Mouse (Mus musculus): ENCODE data around the gene Lsamp.
"Not testable (repeated sequence)": the region's sequence is repeated elsewhere in the genome, so short reads cannot be mapped to it uniquely, and the experiment has no call there.

Lsamp gene

GRCm38 (mm10) chr16:41974866-41975719 lies 1990.9 kb downstream of the Lsamp start:
- no peak for ATAC-seq (ENCODE audit: insufficient number of reproducible peaks, low FRiP score, low TSS enrichment)

GRCm38 (mm10) chr16:41976897-41977296 lies 1992.7 kb downstream of the Lsamp start:
- ATAC-seq (ENCODE audit: insufficient number of reproducible peaks, low FRiP score, low TSS enrichment), result no peak

GRCm38 (mm10) chr16:41996956-41997355 lies 2012.8 kb downstream of the Lsamp start:
- no peak for ATAC-seq (ENCODE audit: insufficient number of reproducible peaks, low FRiP score, low TSS enrichment)

DNA sequence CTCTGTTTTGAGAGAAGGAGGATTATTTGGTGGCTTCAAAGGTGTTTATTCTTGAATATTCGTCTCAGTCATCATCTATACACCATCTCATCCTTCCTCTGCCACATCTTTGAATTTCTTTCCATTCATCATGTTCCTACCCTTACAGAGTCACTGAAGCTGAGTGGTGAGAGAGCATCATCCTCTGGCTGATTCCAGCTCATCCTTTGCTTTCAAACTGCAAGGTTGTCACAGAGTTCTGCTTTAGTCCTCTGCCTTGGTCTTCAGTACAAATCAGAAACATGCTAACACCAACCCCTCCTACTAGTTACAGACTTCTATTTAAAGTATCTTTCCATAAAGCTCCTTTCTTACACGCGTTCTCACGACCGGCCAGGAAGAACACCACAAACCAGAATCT lies 2018.8 kb downstream of the Lsamp start:
- no peak for ATAC-seq (ENCODE audit: insufficient number of reproducible peaks, low FRiP score, low TSS enrichment)

- not testable (repeated sequence) for ATAC-seq (ENCODE audit: insufficient number of reproducible peaks, low FRiP score, low TSS enrichment)
Observed at GRCm38 (mm10) chr16:42003506-42003905, 2019.3 kb downstream of the Lsamp start.

GRCm38 (mm10) chr16:42004166-42004565 lies 2020.0 kb downstream of the Lsamp start:
- no peak for ATAC-seq (ENCODE audit: insufficient number of reproducible peaks, low FRiP score, low TSS enrichment)

DNA sequence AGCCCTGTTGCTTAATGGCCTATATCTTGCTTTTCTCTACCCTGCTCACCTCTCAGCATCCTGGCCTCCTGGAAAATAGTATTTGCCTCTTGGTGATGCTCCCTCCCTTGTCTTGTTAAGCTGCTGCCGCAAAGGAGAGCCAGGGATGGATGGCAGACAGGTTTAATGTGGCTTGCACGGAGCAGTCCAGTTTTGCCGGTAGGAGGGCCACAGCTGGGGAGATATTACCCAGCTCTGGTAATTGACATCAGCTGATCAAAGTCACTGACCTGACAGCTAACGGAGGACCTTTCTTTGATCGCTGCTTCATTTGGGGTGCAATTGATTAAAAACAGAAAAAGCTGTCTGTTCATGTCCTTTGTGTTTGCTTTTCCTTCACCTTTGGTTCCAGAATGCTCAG lies 2030.8 kb downstream of the Lsamp start:
- no peak for ATAC-seq (ENCODE audit: insufficient number of reproducible peaks, low FRiP score, low TSS enrichment)

GRCm38 (mm10) chr16:42015443-42015842 lies 2031.3 kb downstream of the Lsamp start:
- ATAC-seq (ENCODE audit: insufficient number of reproducible peaks, low FRiP score, low TSS enrichment), result no peak

DNA sequence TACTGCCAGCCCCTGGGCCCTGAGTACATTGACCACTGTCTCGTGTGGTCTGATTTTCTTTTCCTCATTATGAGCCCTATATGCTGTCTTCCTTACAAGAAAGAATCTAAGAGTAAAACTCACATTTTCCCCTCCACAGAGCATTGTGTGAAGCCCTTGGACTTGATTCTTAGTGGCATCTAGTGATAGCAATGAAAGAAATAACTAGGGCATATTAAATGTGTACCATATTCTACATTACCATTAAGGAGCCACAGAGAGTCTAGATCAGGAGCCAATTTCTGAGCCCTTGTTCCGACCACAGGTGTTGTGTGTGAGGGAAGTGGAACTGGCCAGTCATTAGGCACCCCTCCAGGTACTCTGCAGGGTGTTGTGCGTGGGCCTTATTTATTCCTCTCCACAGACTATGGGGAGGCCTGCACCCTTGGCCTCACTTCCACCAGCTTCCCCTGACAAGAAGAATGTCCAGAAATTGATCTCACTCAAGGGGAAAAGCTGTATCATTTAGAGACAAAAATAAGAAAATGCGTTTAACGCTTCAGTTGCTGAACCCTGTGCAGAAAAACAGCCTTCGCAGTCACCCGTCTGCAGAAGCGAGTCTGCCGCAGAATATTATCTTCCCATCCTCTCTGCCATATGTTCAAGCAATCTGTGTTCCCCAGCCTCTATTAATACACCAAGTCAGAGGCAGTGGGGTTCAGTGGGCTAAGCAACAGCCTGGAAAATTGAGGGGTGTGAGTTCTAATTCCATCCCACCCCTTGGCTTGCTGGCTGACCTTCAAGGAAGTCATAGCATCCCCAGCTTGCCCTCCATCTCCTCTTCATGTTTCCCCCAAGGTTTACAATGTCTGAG lies 2032.9 kb downstream of the Lsamp start:
- ATAC-seq (ENCODE audit: insufficient number of reproducible peaks, low FRiP score, low TSS enrichment), result peak; percentile 92

DNA sequence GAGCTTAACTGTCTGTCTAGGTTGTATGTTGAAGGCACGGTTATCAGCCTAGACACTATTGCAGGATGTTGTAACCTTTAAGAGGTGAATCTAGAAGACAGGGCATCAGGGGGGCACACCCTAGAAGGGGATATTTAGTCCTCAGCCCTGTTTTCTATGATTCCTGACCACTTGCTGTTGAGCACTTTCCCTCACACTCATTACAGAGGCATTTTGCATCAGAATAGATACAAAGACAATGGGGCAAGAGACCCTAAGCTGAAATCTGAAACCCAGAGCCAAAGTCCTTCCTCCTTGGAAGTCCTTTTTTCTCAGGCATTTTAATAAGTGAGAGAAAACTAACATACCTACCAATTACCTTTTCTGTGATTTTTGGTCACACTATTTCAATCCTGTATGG lies 2038.4 kb downstream of the Lsamp start:
- no peak for ATAC-seq (ENCODE audit: insufficient number of reproducible peaks, low FRiP score, low TSS enrichment)

GRCm38 (mm10) chr16:42032030-42032429 lies 2047.9 kb downstream of the Lsamp start:
- ATAC-seq (ENCODE audit: insufficient number of reproducible peaks, low FRiP score, low TSS enrichment), result 0 out of 2 replicates have a peak, but pooled peaks have one; percentile 40

DNA sequence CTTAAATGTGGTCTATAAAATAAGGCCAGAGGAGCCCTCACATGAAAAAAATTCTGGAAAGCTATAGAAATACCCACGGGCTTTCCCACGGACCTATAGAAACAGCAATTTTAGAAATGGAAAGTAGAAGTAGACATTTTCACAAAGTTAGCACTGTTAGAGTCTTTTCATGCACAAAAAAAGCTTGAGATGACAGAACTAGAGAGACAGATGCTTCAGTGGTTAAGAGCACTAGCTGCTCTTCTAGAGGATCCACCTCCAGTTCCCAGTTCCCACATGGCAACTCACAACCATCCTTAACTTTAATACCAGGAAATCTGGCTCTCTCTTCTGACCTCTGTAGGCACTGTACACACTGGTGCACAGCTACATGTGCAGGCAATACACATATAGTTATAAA lies 2049.3 kb downstream of the Lsamp start:
- ATAC-seq (ENCODE audit: insufficient number of reproducible peaks, low FRiP score, low TSS enrichment), result no peak

- peak; percentile 66; the same call in 1 of the 2 replicates for ATAC-seq (ENCODE audit: insufficient number of reproducible peaks, low FRiP score, low TSS enrichment)
Observed at GRCm38 (mm10) chr16:42048138-42048537, 2064.0 kb downstream of the Lsamp start.

DNA sequence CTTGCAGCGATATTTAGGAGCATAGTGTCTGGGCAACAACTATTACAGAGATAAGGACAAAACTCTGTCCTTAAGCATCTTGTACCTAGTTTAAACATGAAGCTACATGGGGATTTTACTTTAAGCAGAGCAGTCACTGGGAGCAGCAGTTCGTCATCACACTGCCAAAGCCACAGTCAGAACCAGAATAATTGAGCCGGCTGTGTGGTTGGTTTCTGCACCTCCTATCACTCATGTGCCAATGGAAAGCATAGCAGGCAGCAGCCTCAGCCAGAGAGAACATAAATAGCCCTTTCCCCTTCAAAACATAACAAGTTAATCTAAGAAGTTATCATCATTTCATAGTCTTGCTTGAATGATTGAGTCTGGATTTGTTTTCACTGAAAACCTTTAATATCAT lies 2075.8 kb downstream of the Lsamp start:
- ATAC-seq (ENCODE audit: insufficient number of reproducible peaks, low FRiP score, low TSS enrichment), result 0 out of 2 replicates have a peak, but pooled peaks have one; percentile 58

- peak; percentile 86 for ATAC-seq (ENCODE audit: insufficient number of reproducible peaks, low FRiP score, low TSS enrichment)
Observed at GRCm38 (mm10) chr16:42074325-42074724, 2090.2 kb downstream of the Lsamp start.

GRCm38 (mm10) chr16:42079573-42079972 lies 2095.4 kb downstream of the Lsamp start:
- no peak for ATAC-seq (ENCODE audit: insufficient number of reproducible peaks, low FRiP score, low TSS enrichment)

GRCm38 (mm10) chr16:42081611-42082010 lies 2097.4 kb downstream of the Lsamp start:
- ATAC-seq (ENCODE audit: insufficient number of reproducible peaks, low FRiP score, low TSS enrichment), result 0 out of 2 replicates have a peak, but pooled peaks have one; percentile 52

GRCm38 (mm10) chr16:42097510-42097909 lies 2113.3 kb downstream of the Lsamp start:
- ATAC-seq (ENCODE audit: insufficient number of reproducible peaks, low FRiP score, low TSS enrichment), result no peak

GRCm38 (mm10) chr16:42102186-42102585 lies 2118.0 kb downstream of the Lsamp start:
- ATAC-seq (ENCODE audit: insufficient number of reproducible peaks, low FRiP score, low TSS enrichment), result no peak

GRCm38 (mm10) chr16:42102635-42103034 lies 2118.5 kb downstream of the Lsamp start:
- peak; percentile 49; the same call in 1 of the 2 replicates for ATAC-seq (ENCODE audit: insufficient number of reproducible peaks, low FRiP score, low TSS enrichment)

DNA sequence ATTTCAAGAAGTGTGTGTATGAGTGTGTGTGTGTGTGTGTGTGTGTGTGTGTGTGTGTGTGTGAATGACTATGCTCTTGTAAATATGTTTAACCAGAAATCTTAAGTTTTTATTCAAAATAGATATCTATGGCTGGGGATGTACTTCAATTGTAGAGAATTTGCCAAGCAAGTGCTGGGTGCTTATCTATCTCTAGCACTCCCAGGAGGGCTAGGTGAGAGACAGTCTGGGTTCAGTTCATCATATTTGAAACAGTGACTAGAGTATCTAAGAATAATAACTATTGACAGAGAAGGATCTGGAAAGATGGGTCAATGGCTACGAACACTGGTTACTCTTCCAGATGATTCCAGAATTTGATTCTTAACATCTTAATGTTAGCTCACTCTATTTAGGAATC lies 2128.1 kb downstream of the Lsamp start:
- no peak for ATAC-seq (ENCODE audit: insufficient number of reproducible peaks, low FRiP score, low TSS enrichment)
